ENCODE assay signal across 7 mouse cellular contexts in genomic region chr19:46571211-46571877, GRCm38 (mm10). TPM values are rescaled to one million over a fixed set of nuclear protein-coding genes. Genes with fewer than 3 reads are reported as not detected.
DNase-seq lines count a peak whose midpoint lies in the region; ATAC-seq lines count a peak whose summit lies in the region.
"Not testable (repeated sequence)": the region's sequence is repeated elsewhere in the genome, so short reads cannot be mapped to it uniquely, and the experiment has no call there.

No protein-coding gene starts in this region.

- peak overlapping the region; percentile 84 for H3K4me2 ChIP-seq in forebrain, embryonic 14.5 days (ENCODE audit: low read length)
- peak overlapping the region; percentile 89 for H3K4me2 ChIP-seq in heart, embryonic 15.5 days
- H3K4me2 ChIP-seq in intestine, embryonic 15.5 days (replicated peaks) = peak overlapping the region; percentile 78; the same call in 1 of the 2 replicates
- H3K4me2 ChIP-seq in limb, embryonic 13.5 days (replicated peaks) = peak overlapping the region; percentile 78
- H3K4me2 ChIP-seq in neural tube, embryonic 14.5 days (ENCODE audit: low read depth, low read length) = peak overlapping the region; percentile 71

- peaks cover 30% of the 10 kb centered on the region for H3K4me1 ChIP-seq in embryonic facial prominence, embryonic 10.5 days
- peaks cover 12% of the 10 kb centered on the region for H3K4me1 ChIP-seq in forebrain, embryonic 14.5 days (ENCODE audit: control insufficient read depth, insufficient read depth, low read length)
- peaks cover 20% of the 10 kb centered on the region for H3K4me1 ChIP-seq in heart, embryonic 15.5 days (replicated peaks)
- peaks cover 10% of the 10 kb centered on the region; the same call in 1 of the 2 replicates for H3K4me1 ChIP-seq in intestine, embryonic 15.5 days (replicated peaks)
- H3K4me1 ChIP-seq in limb, embryonic 13.5 days = peaks cover 22% of the 10 kb centered on the region
- peaks cover 46% of the 10 kb centered on the region for H3K4me1 ChIP-seq in midbrain, embryonic 10.5 days
- H3K4me1 ChIP-seq in neural tube, embryonic 14.5 days (ENCODE audit: control insufficient read depth, insufficient read depth, low read length) = not testable (repeated sequence)

- 77% methylated on average over 3 of the region's 3 CpGs for WGBS in embryonic facial prominence, embryonic 10.5 days
- WGBS in forebrain, embryonic 14.5 days = 90% methylated on average over 3 of the region's 3 CpGs
- 75% methylated on average over 3 of the region's 3 CpGs for WGBS in heart, embryonic 15.5 days
- 71% methylated on average over 3 of the region's 3 CpGs for WGBS in intestine, embryonic 15.5 days
- WGBS in limb, embryonic 13.5 days = 88% methylated on average over 3 of the region's 3 CpGs
- WGBS in midbrain, embryonic 10.5 days = 77% methylated on average over 3 of the region's 3 CpGs
- WGBS in neural tube, embryonic 14.5 days = 76% methylated on average over 3 of the region's 3 CpGs

- not testable (repeated sequence) for DNase-seq in embryonic facial prominence, embryonic 10.5 days (ENCODE audit: low spot score); forebrain, embryonic 14.5 days (ENCODE audit: low spot score); midbrain, embryonic 10.5 days (ENCODE audit: low spot score)

- not testable (repeated sequence) for ATAC-seq in forebrain, embryonic 14.5 days; heart, embryonic 15.5 days (replicated peaks; ENCODE audit: insufficient number of reproducible peaks, insufficient read depth, low FRiP score, low read depth); intestine, embryonic 15.5 days; limb, embryonic 13.5 days (ENCODE audit: low FRiP score, low read depth); neural tube, embryonic 14.5 days (ENCODE audit: low read depth)

- not testable (repeated sequence) for H3K27me3 ChIP-seq in embryonic facial prominence, embryonic 10.5 days (replicated peaks; ENCODE audit: low read depth, poor library complexity, severe bottlenecking); forebrain, embryonic 14.5 days (replicated peaks; ENCODE audit: control insufficient read depth, insufficient read depth, low read length); heart, embryonic 15.5 days; intestine, embryonic 15.5 days (replicated peaks); limb, embryonic 13.5 days; midbrain, embryonic 10.5 days (ENCODE audit: low read depth, poor library complexity, severe bottlenecking); neural tube, embryonic 14.5 days (ENCODE audit: control insufficient read depth, insufficient read depth, low read length)

- H3K36me3 ChIP-seq in embryonic facial prominence, embryonic 10.5 days (replicated peaks) = peaks cover 12% of the 10 kb centered on the region
- H3K36me3 ChIP-seq in forebrain, embryonic 14.5 days (ENCODE audit: control insufficient read depth, insufficient read depth, low read length); heart, embryonic 15.5 days; intestine, embryonic 15.5 days; limb, embryonic 13.5 days; neural tube, embryonic 14.5 days (ENCODE audit: control insufficient read depth, insufficient read depth, low read length): not testable (repeated sequence)
- H3K36me3 ChIP-seq in midbrain, embryonic 10.5 days = peaks cover 13% of the 10 kb centered on the region

- peak overlapping the region; percentile 85 for H3K4me3 ChIP-seq in embryonic facial prominence, embryonic 10.5 days
- H3K4me3 ChIP-seq in forebrain, embryonic 14.5 days (ENCODE audit: low read depth, low read length) = peak overlapping the region; percentile 57; the same call in 1 of the 2 replicates
- peak overlapping the region; percentile 68; the same call in 1 of the 2 replicates for H3K4me3 ChIP-seq in heart, embryonic 15.5 days
- H3K4me3 ChIP-seq in intestine, embryonic 15.5 days (replicated peaks) = peak overlapping the region; percentile 84; the same call in 1 of the 2 replicates
- H3K4me3 ChIP-seq in limb, embryonic 13.5 days = peak overlapping the region; percentile 84; the same call in 1 of the 2 replicates
- peak overlapping the region; percentile 72 for H3K4me3 ChIP-seq in midbrain, embryonic 10.5 days
- H3K4me3 ChIP-seq in neural tube, embryonic 14.5 days (ENCODE audit: low read depth, low read length) = peak overlapping the region; percentile 66

- H3K9ac ChIP-seq in forebrain, embryonic 14.5 days (ENCODE audit: low read length); heart, embryonic 15.5 days; intestine, embryonic 15.5 days; neural tube, embryonic 14.5 days (replicated peaks; ENCODE audit: low read depth, low read length): not testable (repeated sequence)
- peak overlapping the region; percentile 81; the same call in 1 of the 2 replicates for H3K9ac ChIP-seq in limb, embryonic 13.5 days

- not testable (repeated sequence) for H3K27ac ChIP-seq in embryonic facial prominence, embryonic 10.5 days (replicated peaks); forebrain, embryonic 14.5 days (ENCODE audit: low read depth, low read length); heart, embryonic 15.5 days; intestine, embryonic 15.5 days; limb, embryonic 13.5 days; midbrain, embryonic 10.5 days (replicated peaks); neural tube, embryonic 14.5 days (ENCODE audit: low read depth, low read length)

- H3K9me3 ChIP-seq in embryonic facial prominence, embryonic 10.5 days; forebrain, embryonic 14.5 days (replicated peaks; ENCODE audit: control insufficient read depth, low read length); heart, embryonic 15.5 days (replicated peaks); intestine, embryonic 15.5 days; limb, embryonic 13.5 days; midbrain, embryonic 10.5 days (replicated peaks); neural tube, embryonic 14.5 days (ENCODE audit: control insufficient read depth, low read length): not testable (repeated sequence)

RNA-seq across cellular contexts. Expression of gene Arl3, which starts 1.7 kb away (rescaled TPM):
- 196 and 200 TPM in 2 replicates for polyA plus RNA-seq in embryonic facial prominence, embryonic 10.5 days (2016; fragmentation: Nextera tagmentation; extraction: Ambion mirVana)
- polyA plus RNA-seq in forebrain, embryonic 14.5 days (2014; fragmentation: Nextera tagmentation; extraction: Ambion mirVana) = 159 and 164 TPM in 2 replicates
- polyA plus RNA-seq in heart, embryonic 15.5 days (2015; fragmentation: Nextera tagmentation; extraction: Ambion mirVana) = 86.9 and 91.8 TPM in 2 replicates
- 69.9 and 72.4 TPM in 2 replicates for polyA plus RNA-seq in intestine, embryonic 15.5 days (2015; fragmentation: Nextera tagmentation; extraction: Ambion mirVana)
- polyA plus RNA-seq in limb, embryonic 13.5 days (2015; fragmentation: Nextera tagmentation; extraction: Ambion mirVana) = 178 and 183 TPM in 2 replicates
- 207 and 216 TPM in 2 replicates for polyA plus RNA-seq in midbrain, embryonic 10.5 days (2016; fragmentation: Nextera tagmentation; extraction: Ambion mirVana)
- 134 and 160 TPM in 2 replicates for polyA plus RNA-seq in neural tube, embryonic 14.5 days (2014; fragmentation: Nextera tagmentation; extraction: Ambion mirVana)

RNA-seq across cellular contexts. Expression of gene Sfxn2, which starts 1.8 kb away (rescaled TPM):
- 21.0 and 22.6 TPM in 2 replicates for polyA plus RNA-seq in embryonic facial prominence, embryonic 10.5 days (2016; fragmentation: Nextera tagmentation; extraction: Ambion mirVana)
- polyA plus RNA-seq in forebrain, embryonic 14.5 days (2014; fragmentation: Nextera tagmentation; extraction: Ambion mirVana) = 6.8 and 8.0 TPM in 2 replicates
- 8.8 and 10.9 TPM in 2 replicates for polyA plus RNA-seq in heart, embryonic 15.5 days (2015; fragmentation: Nextera tagmentation; extraction: Ambion mirVana)
- polyA plus RNA-seq in intestine, embryonic 15.5 days (2015; fragmentation: Nextera tagmentation; extraction: Ambion mirVana) = 18.2 and 20.5 TPM in 2 replicates
- 27.8 and 28.1 TPM in 2 replicates for polyA plus RNA-seq in limb, embryonic 13.5 days (2015; fragmentation: Nextera tagmentation; extraction: Ambion mirVana)
- polyA plus RNA-seq in midbrain, embryonic 10.5 days (2016; fragmentation: Nextera tagmentation; extraction: Ambion mirVana) = 17.0 and 18.1 TPM in 2 replicates
- 10.5 and 10.7 TPM in 2 replicates for polyA plus RNA-seq in neural tube, embryonic 14.5 days (2014; fragmentation: Nextera tagmentation; extraction: Ambion mirVana)

RNA-seq across cellular contexts. Expression of gene Wbp1l, which starts 27.5 kb away (rescaled TPM):
- polyA plus RNA-seq in embryonic facial prominence, embryonic 10.5 days (2016; fragmentation: Nextera tagmentation; extraction: Ambion mirVana) = 50.8 and 57.3 TPM in 2 replicates
- polyA plus RNA-seq in forebrain, embryonic 14.5 days (2014; fragmentation: Nextera tagmentation; extraction: Ambion mirVana) = 23.6 and 25.5 TPM in 2 replicates
- polyA plus RNA-seq in heart, embryonic 15.5 days (2015; fragmentation: Nextera tagmentation; extraction: Ambion mirVana) = 51.6 and 58.6 TPM in 2 replicates
- 39.5 and 40.7 TPM in 2 replicates for polyA plus RNA-seq in intestine, embryonic 15.5 days (2015; fragmentation: Nextera tagmentation; extraction: Ambion mirVana)
- 47.7 and 49.9 TPM in 2 replicates for polyA plus RNA-seq in limb, embryonic 13.5 days (2015; fragmentation: Nextera tagmentation; extraction: Ambion mirVana)
- 45.7 and 51.8 TPM in 2 replicates for polyA plus RNA-seq in midbrain, embryonic 10.5 days (2016; fragmentation: Nextera tagmentation; extraction: Ambion mirVana)
- 28.2 and 35.2 TPM in 2 replicates for polyA plus RNA-seq in neural tube, embryonic 14.5 days (2014; fragmentation: Nextera tagmentation; extraction: Ambion mirVana)
